Comparison of ENCODE assay signal across 18 mouse cellular contexts in genomic region chr5:65354097-65354496, GRCm38 (mm10). TPM values are rescaled to one million over a fixed set of nuclear protein-coding genes. Genes with fewer than 3 reads are reported as not detected.
A peak's percentile ranks its signal among the peaks of the same experiment; 100 is the strongest.
DNase-seq lines count a peak whose midpoint lies in the region; ATAC-seq and TF ChIP-seq lines count a peak whose summit lies in the region.
"Had no signal": no experiment of that assay in that cellular context is flagged by ENCODE, and none has a peak within 500 bp of the region (broad histone marks: within the 10 kb centered on the region; RNA-seq: fewer than 3 reads in every experiment).

No protein-coding gene starts in this region.

- H3K27me3 ChIP-seq in liver, adult 2 months (ENCODE audit: control insufficient read depth, insufficient read depth, low read length), result no peaks in the 10 kb centered on the region
- no peaks in the 10 kb centered on the region for H3K27me3 ChIP-seq in liver, embryonic 16.5 days (ENCODE audit: control insufficient read depth, insufficient read depth, low read depth, low read length)
- H3K27me3 ChIP-seq in forebrain, embryonic 12.5 days, result no peaks in the 10 kb centered on the region
- no peaks in the 10 kb centered on the region for H3K27me3 ChIP-seq in forebrain, embryonic 15.5 days
- H3K27me3 ChIP-seq: forebrain, embryonic 13.5 days had no signal

- peak; percentile 95 for DNase-seq in liver, adult 2 months (ENCODE audit: extremely low read depth, low read depth, low spot score)
- DNase-seq in liver (no peak), adipocyte (ENCODE audit: low spot score) (peak; percentile 92)
- peak; percentile 42 for DNase-seq in fat pad, adult 2 months (ENCODE audit: extremely low read depth, low read depth, low spot score)
- DNase-seq: cerebellum, adult 8-10 months; gastrocnemius, postnatal 25 days; kidney, adult 18-20 months; kidney, postnatal 14 days; right cerebral cortex, postnatal 4 days had no signal

- H3K4me1 ChIP-seq in liver, adult 2 months (ENCODE audit: control insufficient read depth, insufficient read depth, low read length), result peaks cover 16% of the 10 kb centered on the region
- no peaks in the 10 kb centered on the region; the same call in none of the 2 replicates for H3K4me1 ChIP-seq in liver, embryonic 16.5 days (ENCODE audit: control insufficient read depth, low read depth, low read length)
- H3K4me1 ChIP-seq in forebrain, embryonic 12.5 days, result no peaks in the 10 kb centered on the region
- no peaks in the 10 kb centered on the region for H3K4me1 ChIP-seq in forebrain, embryonic 15.5 days
- H3K4me1 ChIP-seq: forebrain, embryonic 13.5 days; heart, embryonic 10.5 days; midbrain, embryonic 10.5 days had no signal

- no peak overlapping the region for H3K4me2 ChIP-seq in liver, embryonic 16.5 days (ENCODE audit: low read depth, low read length)
- no peak overlapping the region for H3K4me2 ChIP-seq in forebrain, embryonic 12.5 days
- no peak overlapping the region for H3K4me2 ChIP-seq in forebrain, embryonic 15.5 days (replicated peaks)
- H3K4me2 ChIP-seq: forebrain, embryonic 13.5 days had no signal

- TF ChIP-seq CTCF in liver, adult 2 months (IDR thresholded peaks at IDR 0.05; ENCODE audit: low read depth, low read length), result no peak

- no peaks in the 10 kb centered on the region for H3K36me3 ChIP-seq in liver, adult 2 months (ENCODE audit: control insufficient read depth, insufficient read depth, low read length)
- no peaks in the 10 kb centered on the region for H3K36me3 ChIP-seq in liver, embryonic 16.5 days (ENCODE audit: control insufficient read depth, insufficient read depth)
- H3K36me3 ChIP-seq in forebrain, embryonic 12.5 days (replicated peaks), result no peaks in the 10 kb centered on the region
- H3K36me3 ChIP-seq in forebrain, embryonic 15.5 days, result no peaks in the 10 kb centered on the region
- H3K36me3 ChIP-seq: heart, embryonic 10.5 days; midbrain, embryonic 10.5 days had no signal

- 9% methylated on average over 3 of the region's 3 CpGs for WGBS in liver, adult 2 months
- 18% methylated on average over 3 of the region's 3 CpGs for WGBS in liver, embryonic 16.5 days (ENCODE audit: insufficient replicate concordance)
- 92% methylated on average over 3 of the region's 3 CpGs for WGBS in forebrain, embryonic 12.5 days
- 92% methylated on average over 3 of the region's 3 CpGs for WGBS in forebrain, embryonic 15.5 days

- no peak overlapping the region for H3K4me3 ChIP-seq in liver, adult 2 months (ENCODE audit: insufficient read depth, low read depth, low read length)
- H3K4me3 ChIP-seq in liver, embryonic 16.5 days (ENCODE audit: low read depth, low read length), result no peak overlapping the region
- no peak overlapping the region for H3K4me3 ChIP-seq in forebrain, embryonic 12.5 days (replicated peaks)
- H3K4me3 ChIP-seq in forebrain, embryonic 15.5 days, result no peak overlapping the region
- H3K4me3 ChIP-seq: forebrain, embryonic 13.5 days; heart, embryonic 10.5 days; midbrain, embryonic 10.5 days had no signal

- TF ChIP-seq POLR2A in liver, adult 2 months (IDR thresholded peaks at IDR 0.05; ENCODE audit: extremely low read depth, insufficient read depth, low read length), result no peak

- no peak overlapping the region for H3K9ac ChIP-seq in liver, adult 2 months (ENCODE audit: low read depth, low read length)
- no peak overlapping the region for H3K9ac ChIP-seq in liver, embryonic 16.5 days (ENCODE audit: low read depth, low read length)
- H3K9ac ChIP-seq in forebrain, embryonic 12.5 days, result no peak overlapping the region
- H3K9ac ChIP-seq in forebrain, embryonic 15.5 days (replicated peaks), result no peak overlapping the region
- H3K9ac ChIP-seq: forebrain, embryonic 13.5 days had no signal

- no peaks in the 10 kb centered on the region for H3K9me3 ChIP-seq in liver, embryonic 16.5 days (replicated peaks; ENCODE audit: control insufficient read depth, low read length)
- H3K9me3 ChIP-seq in forebrain, embryonic 12.5 days, result peaks cover 4% of the 10 kb centered on the region; the same call in 1 of the 2 replicates
- no peaks in the 10 kb centered on the region for H3K9me3 ChIP-seq in forebrain, embryonic 15.5 days
- H3K9me3 ChIP-seq: forebrain, embryonic 13.5 days; heart, embryonic 10.5 days; midbrain, embryonic 10.5 days had no signal

- ATAC-seq in liver, embryonic 16.5 days (ENCODE audit: low read depth), result peak; percentile 61
- ATAC-seq in forebrain, embryonic 12.5 days (ENCODE audit: low FRiP score), result no peak
- no peak for ATAC-seq in forebrain, embryonic 15.5 days (replicated peaks)
- ATAC-seq: forebrain, embryonic 13.5 days had no signal

- peaks cover 15% of the 10 kb centered on the region; the same call in 1 of the 2 replicates for H3K79me2 ChIP-seq in liver, adult 2 months (ENCODE audit: control insufficient read depth, insufficient read depth, low read length)

- H3K27ac ChIP-seq in liver, adult 2 months (replicated peaks; ENCODE audit: insufficient read depth, low read depth, low read length), result peak overlapping the region; percentile 58
- peak overlapping the region; percentile 69; the same call in 1 of the 2 replicates for H3K27ac ChIP-seq in liver, embryonic 16.5 days (ENCODE audit: low read length)
- no peak overlapping the region for H3K27ac ChIP-seq in forebrain, embryonic 12.5 days
- no peak overlapping the region for H3K27ac ChIP-seq in forebrain, embryonic 15.5 days (replicated peaks)
- H3K27ac ChIP-seq: forebrain, embryonic 13.5 days; heart, embryonic 10.5 days; midbrain, embryonic 10.5 days; stomach, postnatal 0 days had no signal

RNA-seq across cellular contexts. Expression of gene Klb, which starts 6.0 kb away (rescaled TPM):
- total RNA-seq in liver, adult 2 months (2014; rRNA removed), result 40.2 and 49.9 TPM in 2 replicates
- 16.7 and 17.7 TPM in 2 replicates for polyA plus RNA-seq in liver, adult 2 months (2012; rRNA removed)
- 14.1 and 14.4 TPM in 2 replicates for polyA plus RNA-seq in liver, embryonic 16.5 days (2015; fragmentation: Nextera tagmentation; extraction: Ambion mirVana)
- polyA plus RNA-seq in forebrain, embryonic 12.5 days (2016; fragmentation: Nextera tagmentation; extraction: Ambion mirVana), result 0.13 TPM in 1 of 2 replicates, not detected in the other
- polyA plus RNA-seq in forebrain, embryonic 15.5 days (2015; fragmentation: Nextera tagmentation; extraction: Ambion mirVana), result 0.08 TPM in 1 of 2 replicates, not detected in the other
- polyA plus RNA-seq: heart, postnatal 0 days; hindbrain, embryonic 11.5 days had no signal

RNA-seq across cellular contexts. Expression of gene Rfc1, which starts 18.6 kb away (rescaled TPM):
- total RNA-seq in liver, adult 2 months (2014; rRNA removed), result 16.5 and 19.3 TPM in 2 replicates
- polyA plus RNA-seq in liver, adult 2 months (2012; rRNA removed), result 3.7 and 4.6 TPM in 2 replicates
- polyA plus RNA-seq in liver, embryonic 16.5 days (2015; fragmentation: Nextera tagmentation; extraction: Ambion mirVana), result 31.6 and 36.1 TPM in 2 replicates
- polyA plus RNA-seq in forebrain, embryonic 12.5 days (2016; fragmentation: Nextera tagmentation; extraction: Ambion mirVana), result 88.1 and 93.8 TPM in 2 replicates
- polyA plus RNA-seq in forebrain, embryonic 15.5 days (2015; fragmentation: Nextera tagmentation; extraction: Ambion mirVana), result 44.2 and 46.5 TPM in 2 replicates

RNA-seq across cellular contexts. Expression of gene Rpl9, which starts 37.1 kb away (rescaled TPM):
- total RNA-seq in liver, adult 2 months (2014; rRNA removed), result 423 and 451 TPM in 2 replicates
- 91.1 and 95.8 TPM in 2 replicates for polyA plus RNA-seq in liver, adult 2 months (2012; rRNA removed)
- polyA plus RNA-seq in liver, embryonic 16.5 days (2015; fragmentation: Nextera tagmentation; extraction: Ambion mirVana), result 482 and 527 TPM in 2 replicates
- 738 and 747 TPM in 2 replicates for polyA plus RNA-seq in forebrain, embryonic 12.5 days (2016; fragmentation: Nextera tagmentation; extraction: Ambion mirVana)
- polyA plus RNA-seq in forebrain, embryonic 15.5 days (2015; fragmentation: Nextera tagmentation; extraction: Ambion mirVana), result 635 and 693 TPM in 2 replicates

RNA-seq across cellular contexts. Expression of gene Lias, which starts 37.2 kb away (rescaled TPM):
- total RNA-seq in liver, adult 2 months (2014; rRNA removed), result 25.0 and 30.8 TPM in 2 replicates
- polyA plus RNA-seq in liver, adult 2 months (2012; rRNA removed), result 11.1 and 13.3 TPM in 2 replicates
- 28.2 and 35.1 TPM in 2 replicates for polyA plus RNA-seq in liver, embryonic 16.5 days (2015; fragmentation: Nextera tagmentation; extraction: Ambion mirVana)
- polyA plus RNA-seq in forebrain, embryonic 12.5 days (2016; fragmentation: Nextera tagmentation; extraction: Ambion mirVana), result 61.4 and 66.6 TPM in 2 replicates
- 62.5 and 69.0 TPM in 2 replicates for polyA plus RNA-seq in forebrain, embryonic 15.5 days (2015; fragmentation: Nextera tagmentation; extraction: Ambion mirVana)

Comparison
In these comparisons a context has a peak if more than half of its experiments do, and no peak if none do; other contexts are left out.
1. H3K27ac ChIP-seq: peak in liver, adult 2 months (single experiment) and liver, embryonic 16.5 days (single experiment); none in forebrain, embryonic 12.5 days (single experiment) and forebrain, embryonic 15.5 days (single experiment).
2. RNA of gene Klb, which starts 6.0 kb away (polyA plus RNA-seq): 16.7 to 17.7 TPM in liver, adult 2 months and 14.1 to 14.4 TPM in liver, embryonic 16.5 days; 0.13 TPM in forebrain, embryonic 12.5 days and 0.08 TPM in forebrain, embryonic 15.5 days; every median in the first group is over 10 times any median in the second.